Mouse (Mus musculus): ENCODE results near the gene Msto1. TPM values are rescaled to one million over a fixed set of nuclear protein-coding genes. Genes with fewer than 3 reads are reported as not detected.
A peak's percentile ranks its signal among the peaks of the same experiment; 100 is the strongest.
"Not testable (repeated sequence)": the region's sequence is repeated elsewhere in the genome, so short reads cannot be mapped to it uniquely, and the experiment has no call there.

Gene Msto1
- total RNA-seq (2015) (14.1 and 14.5 TPM in 2 replicates), total RNA-seq (2017) (27.6 and 31.0 TPM in 2 replicates)

DNA sequence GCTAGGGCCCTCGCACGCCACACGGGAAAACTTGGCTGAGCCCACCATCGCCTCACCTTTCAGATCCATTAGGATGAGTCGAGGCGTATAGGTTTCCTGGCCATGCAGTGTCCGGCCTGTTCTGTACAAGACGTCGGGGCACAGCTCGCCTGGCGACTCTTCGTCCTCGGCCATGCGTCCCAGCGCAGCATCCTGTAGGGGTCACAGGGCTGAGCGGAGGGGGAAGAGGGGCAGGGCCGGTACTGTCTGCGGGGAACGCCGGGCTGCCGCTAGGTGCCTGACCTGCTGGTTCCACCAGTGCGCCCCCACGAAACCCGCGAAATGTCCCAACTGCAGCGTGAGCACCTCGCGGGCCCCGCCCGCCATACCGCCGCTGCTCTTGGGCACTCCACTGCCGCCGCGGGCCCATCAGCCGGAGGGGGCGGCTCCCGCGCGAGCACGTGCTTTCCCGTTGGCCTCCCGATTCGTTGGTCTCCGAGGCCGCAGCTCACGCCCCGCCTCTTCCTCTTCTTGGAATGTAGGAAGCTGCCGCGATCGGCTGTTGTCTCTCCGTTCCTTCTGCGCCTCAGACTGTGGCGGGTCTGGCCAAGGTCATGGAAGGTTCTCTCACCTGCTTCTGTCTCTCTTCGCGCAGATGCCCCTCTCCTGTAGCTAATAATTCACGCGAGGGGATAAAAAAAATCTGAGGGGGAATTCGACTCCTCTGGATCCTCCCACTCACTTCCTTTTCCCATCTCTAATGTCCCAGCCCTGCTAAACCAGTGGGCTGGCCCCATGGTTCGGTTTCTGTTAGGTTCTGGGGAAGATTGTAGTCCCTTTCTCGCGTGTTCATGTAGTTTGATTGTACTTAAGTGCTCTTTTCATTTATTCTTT, at the start of gene Msto1:
Gene Msto1 (minus strand): TSS at position 489 of the 873 bp plus-strand sequence.
- ATAC-seq (replicated peaks; ENCODE audit: poor library complexity), result peak; percentile 98

DNA sequence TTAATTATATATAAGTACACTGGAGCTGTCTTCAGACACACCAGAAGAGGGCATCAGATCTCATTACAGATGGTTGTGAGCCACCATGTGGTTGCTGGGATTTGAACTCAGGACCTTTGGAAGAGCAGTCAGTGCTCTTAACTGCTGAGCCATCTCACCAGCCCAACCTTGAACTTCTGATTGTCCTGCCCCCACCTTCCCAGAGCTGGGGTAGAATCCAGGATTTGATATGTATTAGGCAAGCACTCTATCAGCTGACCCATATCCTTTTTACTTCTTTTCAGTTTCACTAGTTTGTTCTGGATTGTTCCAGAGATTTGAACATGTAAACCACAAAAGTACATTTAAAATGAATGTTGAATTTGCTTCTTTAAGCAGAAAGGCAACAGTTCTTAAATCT, 49.4 kb upstream of the Msto1 start:
- not testable (repeated sequence) for ATAC-seq (replicated peaks; ENCODE audit: poor library complexity)

DNA sequence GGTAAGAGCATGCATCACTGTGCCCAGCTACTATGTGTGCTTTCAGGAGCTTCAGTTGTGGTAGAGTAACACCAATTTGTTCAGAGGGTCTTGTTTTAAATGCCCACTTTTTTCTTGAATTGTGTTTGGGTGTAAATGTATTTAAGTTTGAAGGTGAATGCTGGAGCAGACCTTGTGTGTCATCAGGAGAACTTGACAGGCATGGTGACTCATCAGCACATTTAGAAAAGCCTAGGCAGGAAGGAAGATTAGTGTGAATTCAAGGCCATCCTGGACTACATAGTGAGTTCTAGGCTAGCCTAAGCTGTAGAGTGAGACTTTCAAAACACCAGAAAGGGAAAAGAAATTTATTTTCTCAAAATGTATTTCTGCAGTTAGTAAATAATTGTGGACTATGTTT, 39.9 kb upstream of the Msto1 start:
- ATAC-seq (replicated peaks; ENCODE audit: poor library complexity), result no peak

DNA sequence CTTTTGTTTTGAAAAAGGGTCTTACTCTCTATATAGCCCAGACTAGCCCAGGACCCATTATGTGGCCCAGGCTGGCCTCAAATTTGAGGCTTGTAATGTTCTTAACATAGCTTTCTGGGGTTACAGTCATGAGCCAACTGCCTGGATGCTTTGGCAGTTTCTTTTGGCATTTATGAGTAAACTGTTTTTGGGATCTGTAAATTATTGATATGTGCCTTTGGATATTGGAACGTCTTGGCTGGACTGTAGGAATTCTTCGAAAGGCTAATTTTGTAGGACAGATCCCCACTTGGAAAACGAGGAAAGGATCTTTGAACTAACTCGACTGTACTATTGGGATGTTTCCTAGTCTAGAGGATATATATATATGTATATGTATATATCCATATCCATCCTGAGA, 39.4 kb upstream of the Msto1 start:
- no peak for ATAC-seq (replicated peaks; ENCODE audit: poor library complexity)

DNA sequence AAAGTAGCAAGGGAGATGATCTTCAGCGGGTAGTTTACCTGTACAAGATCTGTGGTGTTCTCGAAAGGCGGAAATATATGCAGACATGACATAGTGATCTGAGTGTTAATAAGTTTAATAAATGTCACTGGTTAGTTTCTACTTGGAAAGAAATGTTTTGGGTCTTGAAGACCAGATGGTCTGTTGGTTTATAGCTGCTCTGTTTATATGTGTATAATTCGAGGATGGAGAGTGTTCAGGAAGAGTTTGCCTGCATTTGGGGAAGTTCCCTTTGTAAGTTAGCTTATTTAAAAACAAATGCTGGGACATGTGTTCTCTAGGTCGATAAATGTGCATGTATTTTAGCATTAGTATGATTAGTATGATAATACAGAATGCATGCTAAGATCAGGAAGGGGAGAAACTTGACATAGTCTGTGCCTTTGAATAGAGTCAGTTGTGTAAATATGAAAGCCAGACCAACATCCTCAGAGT, 37.6 kb upstream of the Msto1 start:
- no peak for ATAC-seq (replicated peaks; ENCODE audit: poor library complexity)

DNA sequence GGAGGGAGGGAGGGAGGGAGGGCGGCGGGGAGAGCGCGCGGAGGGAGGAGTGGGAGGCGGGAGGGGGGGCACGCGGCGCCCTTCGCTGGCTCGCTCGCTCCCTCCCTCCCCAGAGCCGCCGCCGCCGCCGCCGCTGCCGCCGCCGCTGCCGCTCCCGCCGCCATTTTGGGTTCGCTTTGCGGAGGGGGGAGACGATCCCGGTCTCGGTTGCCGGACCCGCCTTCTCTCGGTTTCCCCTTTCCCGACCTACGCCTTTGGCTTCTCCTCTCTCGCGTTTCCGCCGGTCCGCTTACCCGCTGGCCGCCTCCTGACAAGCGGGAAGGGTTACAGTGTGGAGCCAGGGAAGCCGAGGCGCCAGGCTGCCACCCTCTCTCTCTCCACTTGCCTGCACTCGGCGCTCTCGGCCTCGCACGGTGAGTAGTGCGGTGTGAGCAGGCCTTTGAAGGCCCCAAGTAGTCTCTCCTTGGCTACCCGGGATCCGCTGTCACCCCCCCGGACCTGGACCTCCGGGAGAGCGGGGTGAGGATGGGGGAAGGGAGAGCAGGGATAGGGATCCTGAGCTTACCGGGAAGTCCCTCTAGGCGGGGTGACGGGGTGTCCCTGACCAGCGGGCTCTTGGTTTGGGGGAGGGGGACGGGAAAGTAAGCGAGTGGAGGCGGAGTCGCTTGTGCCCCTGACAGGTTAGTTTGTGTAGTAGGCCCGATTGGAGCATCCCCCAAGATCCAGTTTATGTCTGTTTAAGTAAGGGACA, 37.0 kb upstream of the Msto1 start, which contains the start of the genes Ash1l and Dap3:
Gene Ash1l (plus strand): TSS at position 47 of the 751 bp plus-strand sequence.
Gene Dap3 (minus strand): TSS at position 606 of the 751 bp plus-strand sequence.
- peak; percentile 68 for ATAC-seq (replicated peaks; ENCODE audit: poor library complexity)

DNA sequence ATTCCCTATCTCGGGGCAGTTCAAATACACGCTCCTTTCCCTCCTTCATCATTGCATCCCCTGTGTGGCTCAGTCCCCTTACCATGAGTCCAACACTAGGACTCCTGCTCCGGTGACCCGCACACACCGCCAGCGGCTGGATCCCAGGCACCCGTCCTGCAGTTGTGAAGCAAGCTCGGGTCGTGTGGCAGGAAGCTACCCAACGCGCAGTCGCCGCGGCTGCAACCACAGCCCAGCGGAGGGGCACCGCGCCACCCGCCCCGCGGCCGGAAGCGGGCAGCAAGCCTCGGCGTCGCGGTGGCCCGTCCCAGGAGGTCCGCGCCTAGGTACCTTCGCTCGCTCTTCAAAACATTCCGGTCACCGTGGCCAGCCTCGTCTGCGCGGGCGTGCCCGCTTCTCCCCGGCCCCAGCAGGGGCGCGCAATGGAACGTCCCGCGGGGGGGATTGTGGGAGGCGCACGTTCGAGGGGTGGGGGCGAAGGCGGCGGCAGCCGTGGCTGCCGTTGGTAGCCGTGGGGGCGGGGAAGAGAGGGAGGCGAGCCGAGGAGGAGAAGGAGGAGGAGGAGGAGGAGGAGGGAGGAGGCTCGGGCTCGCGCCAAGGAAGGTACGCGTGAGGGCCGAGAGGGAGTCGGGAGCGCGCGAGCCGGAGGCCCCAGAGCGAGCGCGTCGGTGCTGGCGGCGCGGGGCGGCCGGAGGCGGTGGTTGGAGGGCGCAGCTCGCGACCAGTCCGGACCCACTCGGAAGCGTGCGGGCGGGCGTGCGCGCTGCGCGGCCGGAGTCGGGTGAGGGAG, 36.2 kb upstream of the Msto1 start:
- ATAC-seq (replicated peaks; ENCODE audit: poor library complexity), result peak; percentile 79

DNA sequence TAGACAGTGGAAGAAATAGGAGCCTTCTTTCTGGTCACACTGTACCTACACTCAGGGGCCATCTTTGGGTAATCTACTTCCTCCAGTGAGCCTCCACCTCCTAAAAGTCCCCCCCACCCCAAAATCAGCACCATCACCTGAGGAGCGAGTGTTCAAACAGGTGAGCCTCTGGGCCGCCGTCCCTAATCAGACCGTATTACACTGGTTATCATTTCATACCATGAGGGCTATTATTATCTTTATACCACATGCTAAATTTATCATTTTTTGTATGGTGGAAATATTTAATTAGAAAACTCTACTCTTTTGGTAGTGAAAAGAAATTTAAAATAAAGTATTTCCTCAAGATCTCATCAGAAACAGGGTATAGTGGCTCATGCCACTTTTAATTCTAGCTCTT, 30.3 kb upstream of the Msto1 start:
- ATAC-seq (replicated peaks; ENCODE audit: poor library complexity), result no peak

DNA sequence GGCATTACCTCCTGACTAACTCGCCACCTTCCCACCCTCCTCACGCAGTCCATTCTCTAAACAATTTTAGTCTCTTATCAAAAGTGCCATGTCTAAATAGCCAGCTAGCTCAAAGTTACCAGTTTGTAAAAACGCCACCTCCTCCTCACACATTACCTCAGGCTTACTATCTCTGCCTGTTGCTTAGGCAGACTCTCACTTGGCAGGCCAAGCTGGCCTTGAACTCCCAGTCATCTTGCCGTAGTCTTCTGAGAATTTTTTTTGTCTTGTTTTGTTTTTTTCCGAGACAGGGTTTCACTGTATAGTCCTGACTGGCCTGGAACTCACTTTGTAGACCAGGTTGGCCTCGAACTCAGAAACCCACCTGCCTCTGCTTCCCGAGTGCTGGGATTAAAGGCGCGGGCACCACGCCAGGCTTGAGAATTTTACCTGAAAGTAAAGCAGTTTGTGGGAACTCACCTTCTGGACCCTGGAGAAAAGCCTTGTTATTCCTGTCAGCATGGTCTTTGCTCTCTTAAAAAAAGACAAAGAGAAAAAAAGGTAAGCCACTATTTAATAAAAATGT, 28.6 kb upstream of the Msto1 start:
- ATAC-seq (replicated peaks; ENCODE audit: poor library complexity), result no peak

DNA sequence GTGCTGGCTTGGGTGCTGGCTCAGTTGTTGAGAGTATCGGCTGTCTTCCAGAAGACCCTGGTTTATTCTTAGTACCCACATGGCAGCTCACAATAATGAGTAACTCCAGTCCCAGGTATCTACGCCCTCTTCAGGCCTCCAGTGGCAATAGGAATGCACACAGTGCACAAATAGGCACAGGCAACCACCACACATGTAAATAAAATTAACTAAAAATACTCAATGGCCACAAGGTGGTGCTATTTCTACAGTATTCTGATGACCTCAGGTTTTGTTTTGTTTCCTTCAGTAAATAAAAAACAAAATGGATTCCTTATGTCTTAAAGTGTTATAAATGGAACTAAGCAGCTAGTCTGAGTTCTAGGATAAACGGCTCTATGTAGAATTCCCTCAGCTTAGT, 25.9 kb upstream of the Msto1 start:
- peak; percentile 91 for ATAC-seq (replicated peaks; ENCODE audit: poor library complexity)

DNA sequence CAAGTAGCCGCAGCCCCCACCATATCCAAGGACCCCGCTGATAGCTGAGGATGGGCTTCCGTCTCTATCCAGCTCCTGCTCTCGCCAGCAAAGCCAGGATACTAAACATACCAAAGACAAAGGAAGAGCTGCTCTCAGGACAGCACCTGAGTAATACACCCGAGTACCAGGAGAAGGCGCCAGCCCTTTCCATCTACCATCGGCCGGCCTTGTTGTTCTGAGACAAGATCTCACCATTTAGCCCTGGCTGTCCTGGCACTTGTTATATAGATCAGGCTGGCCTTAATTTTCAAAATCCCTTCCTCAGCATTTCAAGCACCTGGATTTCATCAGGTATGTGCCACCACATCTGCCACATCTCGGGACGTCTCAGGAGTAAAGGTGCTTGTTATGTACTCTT, 25.3 kb upstream of the Msto1 start:
- no peak for ATAC-seq (replicated peaks; ENCODE audit: poor library complexity)

DNA sequence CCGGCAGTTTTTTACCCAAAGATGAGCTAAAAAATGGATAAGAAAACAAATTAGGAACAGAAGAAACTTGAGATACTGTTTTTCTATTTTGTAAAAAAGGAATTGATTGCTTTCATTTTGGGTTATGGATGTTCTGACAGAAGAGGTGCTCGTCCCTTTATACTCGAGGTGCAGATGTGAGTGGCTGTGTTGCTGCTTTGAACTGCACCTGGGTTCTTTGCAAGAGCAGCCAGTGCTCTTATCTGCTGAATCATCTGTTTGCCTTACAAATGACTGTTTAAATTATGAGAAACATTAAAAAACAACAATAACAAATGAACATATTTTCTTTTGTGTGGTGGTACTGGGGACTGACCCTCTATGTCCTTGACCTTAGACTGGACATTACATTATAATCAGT, 15.7 kb upstream of the Msto1 start:
- no peak for ATAC-seq (replicated peaks; ENCODE audit: poor library complexity)

DNA sequence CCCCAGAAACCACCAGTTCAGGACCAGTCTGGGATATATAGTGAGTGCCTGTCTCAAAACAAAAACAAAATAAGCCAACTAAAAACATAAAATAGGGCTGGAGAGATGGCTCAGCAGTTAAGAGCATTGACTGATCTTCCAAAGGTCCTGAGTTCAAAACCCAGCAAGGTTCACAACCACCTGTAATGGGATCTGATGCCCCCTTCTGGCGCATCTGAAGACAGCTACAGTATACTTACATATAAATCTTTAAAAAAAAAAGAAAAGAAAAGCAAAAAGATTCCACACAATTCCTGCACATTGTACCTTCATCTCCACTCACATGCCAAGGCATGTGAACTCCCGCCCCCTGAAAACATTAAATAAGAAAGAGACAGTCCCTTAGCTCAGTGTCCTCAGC, 11.9 kb upstream of the Msto1 start:
- no peak for ATAC-seq (replicated peaks; ENCODE audit: poor library complexity)

DNA sequence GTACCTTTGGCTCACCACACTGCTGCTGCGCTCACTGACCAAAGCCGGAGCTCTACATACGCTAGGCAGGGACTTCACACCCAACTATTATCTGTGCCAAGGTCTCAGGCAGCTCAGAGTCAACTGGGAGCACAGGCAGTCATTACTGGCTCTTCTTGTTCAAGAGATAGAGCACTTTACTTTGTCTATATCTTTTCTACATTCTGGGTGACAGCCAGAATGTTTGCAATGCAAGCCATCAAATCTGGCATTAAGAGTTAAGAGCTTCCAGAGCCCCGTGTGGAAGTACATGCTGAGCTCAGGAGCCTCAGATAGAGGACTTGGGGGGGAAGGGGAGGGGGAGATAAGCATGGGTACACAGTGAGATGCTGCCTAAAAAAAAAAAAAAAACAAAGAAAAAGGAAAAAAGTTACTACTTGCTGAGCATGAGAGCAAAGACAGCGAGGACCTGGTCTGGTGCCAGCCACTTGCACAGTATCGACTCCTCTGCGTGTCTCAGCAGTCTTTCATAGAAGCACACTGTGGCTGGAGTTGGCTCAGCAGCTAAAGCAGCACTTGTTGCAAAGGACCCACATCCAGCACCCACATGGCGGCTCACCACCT, 10.3 kb upstream of the Msto1 start:
- peak; percentile 91 for ATAC-seq (replicated peaks; ENCODE audit: poor library complexity)

DNA sequence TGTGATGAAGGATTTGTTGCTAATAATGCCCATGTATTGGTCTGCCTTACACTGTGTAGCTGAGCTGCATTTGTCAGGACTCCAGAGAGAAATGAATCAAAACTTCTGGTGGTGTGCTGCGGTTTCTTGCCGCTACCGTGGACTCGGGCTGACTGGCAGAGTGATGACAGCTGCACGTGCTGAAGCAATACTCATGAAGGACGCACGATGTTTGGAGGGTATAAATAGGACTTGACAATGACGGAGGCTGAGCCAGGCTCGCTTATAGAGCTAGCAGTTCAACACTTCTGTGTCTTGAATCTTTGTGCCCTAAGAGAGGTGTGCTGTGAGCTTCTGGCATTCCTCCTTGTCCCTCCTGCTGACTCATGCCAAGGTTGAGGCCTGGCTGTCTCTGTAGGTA, 7.6 kb upstream of the Msto1 start:
- no peak for ATAC-seq (replicated peaks; ENCODE audit: poor library complexity)

DNA sequence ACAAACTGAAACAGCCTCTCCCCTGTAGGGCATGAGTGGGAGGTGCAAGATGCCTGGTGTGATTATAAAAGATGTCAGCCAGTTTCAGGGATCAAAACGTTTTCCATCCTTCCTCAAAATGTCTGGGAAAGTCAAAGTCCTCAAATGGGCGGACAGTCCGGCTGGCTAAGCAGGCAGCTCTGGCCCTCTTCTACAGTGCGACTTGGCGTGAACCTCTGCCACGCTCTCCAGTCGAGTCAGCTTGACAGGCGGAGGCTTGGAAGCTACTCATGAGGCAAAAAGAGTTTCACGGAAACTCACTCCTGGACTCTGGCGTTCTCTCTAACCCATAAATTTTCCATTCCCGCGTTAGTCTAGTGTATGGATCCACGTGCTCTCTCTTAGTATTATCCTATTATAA, 5.2 kb upstream of the Msto1 start:
- ATAC-seq (replicated peaks; ENCODE audit: poor library complexity), result no peak

DNA sequence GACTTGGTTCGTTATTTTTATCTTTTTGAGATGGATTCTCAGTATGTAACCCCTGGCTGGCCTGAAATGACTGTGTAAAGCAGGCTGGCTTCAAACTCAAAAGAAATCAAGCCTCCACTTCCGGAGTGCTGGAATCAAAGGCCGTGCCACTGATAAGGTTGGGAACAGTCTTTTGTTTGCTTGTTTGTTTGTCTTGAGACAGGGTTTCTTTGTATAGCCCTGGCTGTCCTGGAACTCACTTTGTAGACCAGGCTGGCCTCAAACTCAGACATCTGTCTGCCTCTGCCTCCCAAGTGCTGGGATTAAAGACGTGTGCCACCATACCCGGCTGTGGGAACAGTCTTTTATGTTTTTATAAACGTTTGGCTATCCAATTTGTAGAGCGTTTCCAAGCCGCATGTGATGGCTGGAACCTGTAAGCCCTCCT, 598 bp upstream of the Msto1 start:
- ATAC-seq (replicated peaks; ENCODE audit: poor library complexity), result peak; percentile 2; the same call in 1 of the 2 replicates

DNA sequence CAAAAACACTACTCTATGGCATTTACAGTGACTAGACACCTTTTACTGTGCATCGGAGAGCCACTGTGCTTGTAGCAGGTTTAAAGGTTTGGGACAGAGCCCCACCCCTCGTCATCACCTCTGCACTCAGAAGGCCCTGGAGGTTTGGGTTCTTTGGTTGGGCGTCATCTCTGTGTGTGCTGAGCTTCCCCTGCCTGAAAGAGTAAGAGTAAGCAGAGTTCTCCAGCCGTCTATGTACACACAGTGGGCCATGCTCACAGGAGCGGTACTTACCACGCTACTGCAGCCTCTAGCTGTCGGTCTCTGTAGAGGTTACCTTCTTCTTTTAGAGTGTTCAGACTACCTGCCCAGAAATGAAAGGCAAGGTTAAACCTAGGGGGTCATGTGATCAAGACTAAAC, 1.2 kb downstream of the Msto1 start:
- no peak for ATAC-seq (replicated peaks; ENCODE audit: poor library complexity)

DNA sequence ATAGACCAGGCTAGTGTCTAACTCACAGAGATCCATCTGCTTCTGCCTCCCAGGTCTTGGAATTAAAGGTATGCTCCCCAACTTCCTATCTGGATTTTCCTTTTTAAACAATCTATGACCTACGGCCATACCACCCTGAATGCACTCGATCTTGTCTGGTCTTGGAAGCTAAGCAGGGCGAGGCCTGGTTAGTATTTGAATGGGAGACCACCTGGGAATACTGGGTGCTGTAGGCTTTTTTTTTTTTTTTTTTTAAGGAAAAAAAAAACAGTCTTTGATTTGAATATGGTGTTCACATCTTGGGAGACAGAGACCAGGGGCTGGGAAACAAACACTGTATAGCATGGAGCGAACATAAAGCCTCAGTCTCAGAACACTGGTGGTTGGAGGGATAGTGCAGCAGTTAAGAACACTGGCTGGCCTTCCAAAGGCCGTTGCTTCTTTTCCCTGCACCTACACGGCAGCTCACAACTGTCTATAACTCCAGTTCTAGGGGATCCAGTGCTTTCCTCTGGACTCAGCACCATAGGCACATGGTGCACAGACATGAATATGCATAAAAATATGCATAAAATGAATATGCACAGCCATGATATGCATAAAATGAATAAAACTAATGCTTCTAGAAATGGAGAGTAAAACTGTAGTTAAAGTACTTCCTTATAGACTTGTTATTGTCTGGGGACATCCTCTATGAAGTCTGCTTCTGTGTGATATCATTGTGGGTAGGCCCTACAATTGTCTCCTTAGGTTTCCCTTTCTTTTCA, 7.2 kb downstream of the Msto1 start:
- ATAC-seq (replicated peaks; ENCODE audit: poor library complexity), result no peak

Data from megakaryocyte progenitor cell, adult 5-6 weeks (primary cell).